ENCODE assay signal across 8 mouse cellular contexts in the genomic region with DNA sequence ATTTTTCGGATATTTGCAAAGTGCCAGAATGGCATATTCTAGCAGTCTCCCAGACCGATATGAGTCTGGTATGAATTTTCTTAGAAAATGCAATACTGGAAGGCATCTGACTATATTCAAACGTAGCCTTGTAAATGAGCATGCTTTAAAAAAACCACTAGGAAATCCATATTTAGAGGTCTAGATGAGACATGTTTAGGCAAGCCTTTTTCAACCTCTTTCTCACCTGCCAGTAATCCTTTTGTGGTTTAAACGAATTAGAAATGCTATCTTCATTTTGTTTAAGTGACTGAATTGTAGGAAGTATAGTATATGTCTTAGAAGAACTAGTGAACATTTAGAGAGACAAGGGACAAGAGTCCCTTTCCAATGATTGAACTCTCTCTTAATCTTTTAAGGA. TPM values are rescaled to one million over a fixed set of nuclear protein-coding genes. Genes with fewer than 3 reads are reported as not detected.
A peak's percentile ranks its signal among the peaks of the same experiment; 100 is the strongest.
DNase-seq lines count a peak whose midpoint lies in the region; ATAC-seq and TF ChIP-seq lines count a peak whose summit lies in the region.

No protein-coding gene starts in this region.

- peak overlapping the region; percentile 78 for H3K9ac ChIP-seq in embryonic facial prominence, embryonic 11.5 days (replicated peaks; ENCODE audit: low read length)
- H3K9ac ChIP-seq in midbrain, postnatal 0 days (replicated peaks; ENCODE audit: low read length, poor library complexity, severe bottlenecking), result peak overlapping the region; percentile 83

- peak overlapping the region; percentile 90 for H3K27ac ChIP-seq in layer of hippocampus, adult 2 months
- no peak overlapping the region for H3K27ac ChIP-seq in embryonic facial prominence, embryonic 11.5 days (replicated peaks; ENCODE audit: low read depth, low read length)
- H3K27ac ChIP-seq in midbrain, postnatal 0 days (ENCODE audit: low read depth, low read length), result peak overlapping the region; percentile 83; the same call in 1 of the 2 replicates

- no peak for DNase-seq in layer of hippocampus, adult 2 months (ENCODE audit: low spot score in 2 of 2)
- no peak for DNase-seq in layer of hippocampus, adult 11-12 months (ENCODE audit: low spot score)
- DNase-seq in embryonic facial prominence, embryonic 11.5 days (ENCODE audit: low spot score), result no peak
- no peak for DNase-seq in midbrain, postnatal 0 days (ENCODE audit: low spot score)
- DNase-seq in ovary, postnatal 10 days (ENCODE audit: low spot score), result no peak
- no peak for DNase-seq in thymus, adult 18-20 months
- DNase-seq in kidney, postnatal 10 days, result no peak

- no peaks in the 10 kb centered on the region for H3K9me3 ChIP-seq in embryonic facial prominence, embryonic 11.5 days (replicated peaks; ENCODE audit: control insufficient read depth, low read length)
- no peaks in the 10 kb centered on the region for H3K9me3 ChIP-seq in midbrain, postnatal 0 days (ENCODE audit: low read length)

- H3K4me2 ChIP-seq in embryonic facial prominence, embryonic 11.5 days (ENCODE audit: low read depth, low read length), result peak overlapping the region; percentile 79
- peak overlapping the region; percentile 86 for H3K4me2 ChIP-seq in midbrain, postnatal 0 days (ENCODE audit: low read depth, low read length, poor library complexity, severe bottlenecking)

- no peaks in the 10 kb centered on the region for H3K27me3 ChIP-seq in embryonic facial prominence, embryonic 11.5 days (ENCODE audit: control insufficient read depth, insufficient read depth, low read length)
- H3K27me3 ChIP-seq in midbrain, postnatal 0 days (ENCODE audit: insufficient read depth, low read length), result no peaks in the 10 kb centered on the region

- H3K36me3 ChIP-seq in embryonic facial prominence, embryonic 11.5 days (replicated peaks; ENCODE audit: control insufficient read depth, insufficient read depth, low read depth, low read length), result no peaks in the 10 kb centered on the region
- no peaks in the 10 kb centered on the region for H3K36me3 ChIP-seq in midbrain, postnatal 0 days (ENCODE audit: insufficient read depth, low read length)

- H3K4me3 ChIP-seq in layer of hippocampus, adult 2 months, result peak overlapping the region; percentile 82
- peak overlapping the region; percentile 73 for H3K4me3 ChIP-seq in embryonic facial prominence, embryonic 11.5 days (ENCODE audit: low read depth, low read length)
- peak overlapping the region; percentile 76 for H3K4me3 ChIP-seq in midbrain, postnatal 0 days (ENCODE audit: low read depth, low read length)

- ATAC-seq in embryonic facial prominence, embryonic 11.5 days (replicated peaks; ENCODE audit: insufficient number of reproducible peaks, low FRiP score, low TSS enrichment, low read depth), result no peak
- peak; percentile 1 for ATAC-seq in inflammation-experienced regulatory T-cells, adult 6 months
- no peak for ATAC-seq in midbrain, postnatal 0 days (ENCODE audit: low FRiP score)

- WGBS in embryonic facial prominence, embryonic 11.5 days, result 11% methylated on average over 4 of the region's 4 CpGs
- WGBS in midbrain, postnatal 0 days, result 5% methylated on average over 4 of the region's 4 CpGs

- H3K4me1 ChIP-seq in embryonic facial prominence, embryonic 11.5 days (ENCODE audit: control insufficient read depth, insufficient read depth, low read length), result no peaks in the 10 kb centered on the region
- H3K4me1 ChIP-seq in midbrain, postnatal 0 days (ENCODE audit: insufficient read depth, low read length), result no peaks in the 10 kb centered on the region

- no peak for TF ChIP-seq CTCF in layer of hippocampus, adult 2 months (conservative IDR thresholded peaks at IDR 0.05)
- no peak for TF ChIP-seq CTCF in midbrain, postnatal 0 days (IDR thresholded peaks at IDR 0.05)

RNA-seq across cellular contexts. Expression of gene Csnk1g1, which starts 1.1 kb away (rescaled TPM):
- 10 to 100 TPM; 41.6 to 44.0 TPM for total RNA-seq in layer of hippocampus, adult 2 months (2021)
- 17.3 and 17.9 TPM in 2 replicates for polyA plus RNA-seq in embryonic facial prominence, embryonic 11.5 days (2014; fragmentation: Nextera tagmentation; extraction: Ambion mirVana)
- polyA plus RNA-seq in inflammation-experienced regulatory T-cells, adult 6 months (2017; shearing (Covaris generic)), result 10 to 100 TPM; 34.6 to 59.6 (median 43.4) TPM
- total RNA-seq in midbrain, postnatal 0 days (2014; rRNA removed), result 25.7 and 28.6 TPM in 2 replicates
- polyA plus RNA-seq in midbrain, postnatal 0 days (2015; fragmentation: Nextera tagmentation; extraction: Ambion mirVana), result 14.2 and 17.4 TPM in 2 replicates

RNA-seq across cellular contexts. Expression of gene Trip4, which starts 1.2 kb away (rescaled TPM):
- 10 to 100 TPM; 39.0 to 41.2 TPM for total RNA-seq in layer of hippocampus, adult 2 months (2021)
- 37.9 and 45.5 TPM in 2 replicates for polyA plus RNA-seq in embryonic facial prominence, embryonic 11.5 days (2014; fragmentation: Nextera tagmentation; extraction: Ambion mirVana)
- polyA plus RNA-seq in inflammation-experienced regulatory T-cells, adult 6 months (2017; shearing (Covaris generic)), result 10 to 100 TPM; 32.3 to 39.8 (median 35.4) TPM
- total RNA-seq in midbrain, postnatal 0 days (2014; rRNA removed), result 29.8 and 32.1 TPM in 2 replicates
- 25.1 and 25.6 TPM in 2 replicates for polyA plus RNA-seq in midbrain, postnatal 0 days (2015; fragmentation: Nextera tagmentation; extraction: Ambion mirVana)

RNA-seq across cellular contexts. Expression of gene Pclaf, which starts 19.8 kb away (rescaled TPM):
- under 1 TPM; 0.64 to 0.97 TPM for total RNA-seq in layer of hippocampus, adult 2 months (2021)
- polyA plus RNA-seq in embryonic facial prominence, embryonic 11.5 days (2014; fragmentation: Nextera tagmentation; extraction: Ambion mirVana), result 244 and 273 TPM in 2 replicates
- 100 to 1,000 TPM in 1 of 3 experiments, 10 to 100 TPM in 2; 17.1 to 222 (median 21.6) TPM for polyA plus RNA-seq in inflammation-experienced regulatory T-cells, adult 6 months (2017; shearing (Covaris generic))
- 6.3 and 9.4 TPM in 2 replicates for total RNA-seq in midbrain, postnatal 0 days (2014; rRNA removed)
- polyA plus RNA-seq in midbrain, postnatal 0 days (2015; fragmentation: Nextera tagmentation; extraction: Ambion mirVana), result 6.7 and 8.2 TPM in 2 replicates
